Comparison of ENCODE assay signal across 8 mouse cellular contexts in the genomic region with DNA sequence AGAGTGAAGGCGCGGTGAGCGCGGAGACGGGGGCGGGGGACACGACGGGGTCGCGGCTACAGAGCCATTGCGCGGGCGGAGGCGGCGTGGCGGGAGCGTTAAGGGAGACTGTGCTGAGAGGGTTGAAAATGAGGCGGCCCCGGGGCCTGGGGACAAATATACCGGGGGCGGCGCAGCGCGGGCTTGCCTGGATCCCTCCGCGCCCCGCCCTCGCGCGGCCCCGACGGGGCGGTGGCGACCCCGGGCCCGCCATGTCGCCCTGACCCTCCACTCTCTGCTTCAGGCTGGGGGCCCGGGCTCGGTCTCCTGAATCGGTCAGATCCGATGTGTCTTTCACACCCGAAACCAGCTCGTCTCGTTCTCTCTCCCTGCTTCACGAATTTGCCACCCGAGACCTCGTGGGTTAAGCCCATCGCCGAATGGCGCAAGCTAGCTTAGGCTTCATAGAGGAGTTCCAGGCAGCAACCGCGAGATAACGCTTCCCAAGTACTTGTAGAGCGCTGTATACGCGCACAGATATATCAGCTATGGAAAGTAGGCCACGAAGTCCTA. TPM values are rescaled to one million over a fixed set of nuclear protein-coding genes. Genes with fewer than 3 reads are reported as not detected.
DNase-seq lines count a peak whose midpoint lies in the region; ATAC-seq lines count a peak whose summit lies in the region.

Atf5 (minus strand) TSS at position 189 of the 552 bp plus-strand sequence.

- H3K4me1 ChIP-seq in kidney, embryonic 14.5 days (ENCODE audit: control insufficient read depth, insufficient read depth, low read length), result peaks cover 28% of the 10 kb centered on the region
- H3K4me1 ChIP-seq in limb, embryonic 10.5 days, result peaks cover 47% of the 10 kb centered on the region
- H3K4me1 ChIP-seq in midbrain, embryonic 13.5 days (replicated peaks), result peaks cover 52% of the 10 kb centered on the region

- ATAC-seq in kidney, embryonic 14.5 days (ENCODE audit: low FRiP score, low TSS enrichment), result peak; percentile 32
- ATAC-seq in midbrain, embryonic 13.5 days, result peak; percentile 57

- no peaks in the 10 kb centered on the region for H3K27me3 ChIP-seq in kidney, embryonic 14.5 days (ENCODE audit: control insufficient read depth, insufficient read depth, low read length)
- H3K27me3 ChIP-seq in limb, embryonic 10.5 days (ENCODE audit: low read depth, poor library complexity, severe bottlenecking), result no peaks in the 10 kb centered on the region
- no peaks in the 10 kb centered on the region for H3K27me3 ChIP-seq in midbrain, embryonic 13.5 days

- H3K36me3 ChIP-seq in kidney, embryonic 14.5 days (ENCODE audit: control insufficient read depth, insufficient read depth, low read length), result peaks cover 7% of the 10 kb centered on the region; the same call in 1 of the 2 replicates
- peaks cover 48% of the 10 kb centered on the region for H3K36me3 ChIP-seq in limb, embryonic 10.5 days
- no peaks in the 10 kb centered on the region; the same call in 1 of the 2 replicates for H3K36me3 ChIP-seq in midbrain, embryonic 13.5 days

- peak within 1 kb of the TSS; percentile 67 for H3K4me2 ChIP-seq in kidney, embryonic 14.5 days (replicated peaks; ENCODE audit: low read depth, low read length)
- H3K4me2 ChIP-seq in midbrain, embryonic 13.5 days (replicated peaks), result peak within 1 kb of the TSS; percentile 83

- H3K4me3 ChIP-seq in kidney, embryonic 14.5 days (ENCODE audit: low read length), result peak within 1 kb of the TSS; percentile 87
- H3K4me3 ChIP-seq in limb, embryonic 10.5 days, result peak within 1 kb of the TSS; percentile 89
- peak within 1 kb of the TSS; percentile 90 for H3K4me3 ChIP-seq in midbrain, embryonic 13.5 days (replicated peaks)

- intact Hi-C loops in heart, postnatal 14 days (cut with DNase I), result loop anchor here (2.0 kb wide), 1 partner anchor 32 kb away; the partner anchor contains the start of genes Akt1s1 and Tbc1d17

- WGBS in kidney, embryonic 14.5 days, result under 1% methylated on average over 41 of the region's 57 CpGs
- under 1% methylated on average over 57 of the region's 57 CpGs for WGBS in limb, embryonic 10.5 days
- under 1% methylated on average over 54 of the region's 57 CpGs for WGBS in midbrain, embryonic 13.5 days

- no peaks in the 10 kb centered on the region for H3K9me3 ChIP-seq in kidney, embryonic 14.5 days (ENCODE audit: control insufficient read depth, low read length)
- no peaks in the 10 kb centered on the region for H3K9me3 ChIP-seq in limb, embryonic 10.5 days (replicated peaks)
- no peaks in the 10 kb centered on the region for H3K9me3 ChIP-seq in midbrain, embryonic 13.5 days

- DNase-seq in kidney, adult 18-20 months, result no peak
- peak; percentile 84 for DNase-seq in adrenal gland, adult 2 months
- peak; percentile 28 for DNase-seq in fibroblast of lung, adult 2 months (ENCODE audit: low read depth)
- peak; percentile 78 to 82 for DNase-seq in heart, postnatal 14 days
- peak; percentile 81 for DNase-seq in limb, embryonic 10.5 days (ENCODE audit: low spot score)
- no peak for DNase-seq in right cerebral cortex, postnatal 14 days

- H3K9ac ChIP-seq in kidney, embryonic 14.5 days (ENCODE audit: low read depth, low read length), result peak within 1 kb of the TSS; percentile 98
- peak within 1 kb of the TSS; percentile 92 for H3K9ac ChIP-seq in midbrain, embryonic 13.5 days (replicated peaks)

- H3K27ac ChIP-seq in kidney, embryonic 14.5 days (ENCODE audit: low read depth, low read length), result peak within 1 kb of the TSS; percentile 99
- H3K27ac ChIP-seq in limb, embryonic 10.5 days, result peak within 1 kb of the TSS; percentile 100
- peak within 1 kb of the TSS; percentile 93 for H3K27ac ChIP-seq in midbrain, embryonic 13.5 days

RNA-seq across cellular contexts. Expression of gene Atf5, which starts in this region (rescaled TPM):
- 2.5 and 6.3 TPM in 2 replicates for polyA plus RNA-seq in kidney, embryonic 14.5 days (2014; fragmentation: Nextera tagmentation; extraction: Ambion mirVana)
- total RNA-seq in adrenal gland, adult 2 months (2021), result 100 to 1,000 TPM; 136 to 166 TPM
- 494 and 666 TPM in 2 replicates for polyA plus RNA-seq in adrenal gland, adult 2 months (2012; rRNA removed)
- 10 to 100 TPM; 52.4 to 57.4 TPM for total RNA-seq in heart, postnatal 14 days (2021)
- 3.1 and 3.4 TPM in 2 replicates for polyA plus RNA-seq in limb, embryonic 10.5 days (2016; fragmentation: Nextera tagmentation; extraction: Ambion mirVana)
- 3.8 and 5.4 TPM in 2 replicates for polyA plus RNA-seq in midbrain, embryonic 13.5 days (2015; fragmentation: Nextera tagmentation; extraction: Ambion mirVana)

Comparison
In these comparisons a context has a peak if more than half of its experiments do, and no peak if none do; other contexts are left out.
1. RNA of gene Atf5 (polyA plus RNA-seq): 494 to 666 TPM in adrenal gland, adult 2 months; 3.8 to 5.4 TPM in midbrain, embryonic 13.5 days, 3.1 to 3.4 TPM in limb, embryonic 10.5 days and 2.5 to 6.3 TPM in kidney, embryonic 14.5 days; every median in the first group is over 10 times any median in the second.
2. DNase-seq: peak in adrenal gland, adult 2 months (single experiment), fibroblast of lung, adult 2 months (single experiment), heart, postnatal 14 days (2 of 2) and limb, embryonic 10.5 days (single experiment); none in kidney, adult 18-20 months (single experiment) and right cerebral cortex, postnatal 14 days (single experiment).
3. Peak in every context shown above with its lines, with median percentiles within 50 percentile points of each other: H3K27ac ChIP-seq and H3K4me3 ChIP-seq.